In genomic region chrX:167209828-167210227, GRCm38 (mm10) we compare ENCODE assay signal across 8 mouse cellular contexts. TPM values are rescaled to one million over a fixed set of nuclear protein-coding genes. Genes with fewer than 3 reads are reported as not detected.
A peak's percentile ranks its signal among the peaks of the same experiment; 100 is the strongest.
DNase-seq lines count a peak whose midpoint lies in the region; ATAC-seq and TF ChIP-seq lines count a peak whose summit lies in the region.

No protein-coding gene starts in this region.

- ATAC-seq in neural tube, embryonic 11.5 days (ENCODE audit: insufficient read depth, low FRiP score, low TSS enrichment) = no peak
- no peak for ATAC-seq in limb, embryonic 12.5 days (ENCODE audit: insufficient number of reproducible peaks, insufficient read depth, low FRiP score, low TSS enrichment, low read depth)
- ATAC-seq in granulocyte monocyte progenitor cell, adult 5-6 weeks (replicated peaks; ENCODE audit: poor library complexity, severe bottlenecking) = no peak

- H3K4me2 ChIP-seq in neural tube, embryonic 11.5 days (ENCODE audit: low read depth) = peak overlapping the region; percentile 45
- H3K4me2 ChIP-seq in limb, embryonic 12.5 days = peak overlapping the region; percentile 54

- no peaks in the 10 kb centered on the region for H3K36me3 ChIP-seq in neural tube, embryonic 11.5 days (ENCODE audit: control insufficient read depth, insufficient read depth, low read length)
- H3K36me3 ChIP-seq in forebrain, embryonic 10.5 days (replicated peaks) = peaks cover 11% of the 10 kb centered on the region
- no peaks in the 10 kb centered on the region for H3K36me3 ChIP-seq in limb, embryonic 12.5 days

- no peak for DNase-seq in neural tube, embryonic 11.5 days (ENCODE audit: low spot score)
- no peak for DNase-seq in neural tube, embryonic 10.5 days (ENCODE audit: extremely low spot score, low spot score)
- DNase-seq in forebrain, embryonic 10.5 days (ENCODE audit: extremely low spot score, low spot score) = no peak
- no peak for DNase-seq in cerebellum, adult 18-20 months
- DNase-seq in Muller cell, postnatal 12 days (ENCODE audit: inconsistent ontology term) = no peak

- TF ChIP-seq POLR2A in olfactory bulb, adult 2 months (IDR thresholded peaks at IDR 0.05; ENCODE audit: insufficient read depth, low read depth, low read length) = no peak

- peak overlapping the region; percentile 70; the same call in 1 of the 2 replicates for H3K27ac ChIP-seq in neural tube, embryonic 11.5 days (ENCODE audit: low read depth, low read length)
- peak overlapping the region; percentile 92 for H3K27ac ChIP-seq in forebrain, embryonic 10.5 days
- H3K27ac ChIP-seq in limb, embryonic 12.5 days = no peak overlapping the region
- H3K27ac ChIP-seq in olfactory bulb, adult 2 months (ENCODE audit: insufficient read depth, low read depth, low read length) = peak overlapping the region; percentile 51; the same call in 1 of the 2 replicates

- H3K9me3 ChIP-seq in neural tube, embryonic 11.5 days (ENCODE audit: control insufficient read depth, low read length) = no peaks in the 10 kb centered on the region
- no peaks in the 10 kb centered on the region for H3K9me3 ChIP-seq in forebrain, embryonic 10.5 days
- H3K9me3 ChIP-seq in limb, embryonic 12.5 days = no peaks in the 10 kb centered on the region

- no peaks in the 10 kb centered on the region for H3K4me1 ChIP-seq in neural tube, embryonic 11.5 days (ENCODE audit: control insufficient read depth, insufficient read depth, low read length)
- peaks cover 31% of the 10 kb centered on the region for H3K4me1 ChIP-seq in forebrain, embryonic 10.5 days
- H3K4me1 ChIP-seq in limb, embryonic 12.5 days (replicated peaks) = no peaks in the 10 kb centered on the region; the same call in 1 of the 2 replicates
- H3K4me1 ChIP-seq in olfactory bulb, adult 2 months (ENCODE audit: control insufficient read depth, insufficient read depth, low read length) = peaks cover 5% of the 10 kb centered on the region; the same call in 1 of the 2 replicates

- WGBS in neural tube, embryonic 11.5 days = 59% methylated on average over 8 of the region's 8 CpGs
- WGBS in forebrain, embryonic 10.5 days = 70% methylated on average over 8 of the region's 8 CpGs
- WGBS in limb, embryonic 12.5 days = 56% methylated on average over 8 of the region's 8 CpGs
- 48% methylated on average over 8 of the region's 8 CpGs for WGBS in olfactory bulb, adult 2 months

- H3K9ac ChIP-seq in neural tube, embryonic 11.5 days (ENCODE audit: low read length) = peak overlapping the region; percentile 84
- H3K9ac ChIP-seq in limb, embryonic 12.5 days (replicated peaks) = no peak overlapping the region

- no peak for TF ChIP-seq CTCF in olfactory bulb, adult 2 months (IDR thresholded peaks at IDR 0.05; ENCODE audit: insufficient read depth, low read depth, low read length)

- H3K27me3 ChIP-seq in neural tube, embryonic 11.5 days (ENCODE audit: control insufficient read depth, insufficient read depth, low read length) = 0 out of 2 replicates have a peak, but pooled peaks cover 3% of the 10 kb centered on the region
- peaks cover 81% of the 10 kb centered on the region for H3K27me3 ChIP-seq in forebrain, embryonic 10.5 days (ENCODE audit: poor library complexity, severe bottlenecking)
- H3K27me3 ChIP-seq in limb, embryonic 12.5 days = peaks cover 54% of the 10 kb centered on the region

- H3K4me3 ChIP-seq in neural tube, embryonic 11.5 days (ENCODE audit: low read depth, low read length) = no peak overlapping the region; the same call in 1 of the 2 replicates
- H3K4me3 ChIP-seq in forebrain, embryonic 10.5 days = peak overlapping the region; percentile 64
- H3K4me3 ChIP-seq in limb, embryonic 12.5 days (replicated peaks) = peak overlapping the region; percentile 52; the same call in 1 of the 2 replicates
- no peak overlapping the region for H3K4me3 ChIP-seq in olfactory bulb, adult 2 months (ENCODE audit: insufficient read depth, low read depth, low read length)

RNA-seq across cellular contexts. Expression of gene Tmsb4x, which starts 0.7 kb away (rescaled TPM):
- 4,507 and 4,569 TPM in 2 replicates for polyA plus RNA-seq in neural tube, embryonic 11.5 days (2014; fragmentation: Nextera tagmentation; extraction: Ambion mirVana)
- polyA plus RNA-seq in forebrain, embryonic 10.5 days (2016; fragmentation: Nextera tagmentation; extraction: Ambion mirVana) = 2,014 and 2,296 TPM in 2 replicates
- 1,832 and 1,847 TPM in 2 replicates for polyA plus RNA-seq in limb, embryonic 12.5 days (2016; fragmentation: Nextera tagmentation; extraction: Ambion mirVana)
- 1,274 and 4,546 TPM in 2 replicates for polyA plus RNA-seq in olfactory bulb, adult 2 months (2012; ENCODE audit: insufficient read depth, insufficient read length, low replicate concordance, missing spikeins)
- total RNA-seq in granulocyte monocyte progenitor cell, adult 5-6 weeks (2014; fragmentation: Nextera tagmentation) = 2,489 and 3,033 TPM in 2 replicates
- total RNA-seq in granulocyte monocyte progenitor cell, adult 5-6 weeks (2017) = 1,767 and 2,018 TPM in 2 replicates

RNA-seq across cellular contexts. Expression of gene Tlr8, which starts 54.3 kb away (rescaled TPM):
- polyA plus RNA-seq in neural tube, embryonic 11.5 days (2014; fragmentation: Nextera tagmentation; extraction: Ambion mirVana) = 0.29 and 0.42 TPM in 2 replicates
- not detected in 2 replicates for polyA plus RNA-seq in forebrain, embryonic 10.5 days (2016; fragmentation: Nextera tagmentation; extraction: Ambion mirVana)
- 0.14 and 0.32 TPM in 2 replicates for polyA plus RNA-seq in limb, embryonic 12.5 days (2016; fragmentation: Nextera tagmentation; extraction: Ambion mirVana)
- polyA plus RNA-seq in olfactory bulb, adult 2 months (2012; ENCODE audit: insufficient read depth, insufficient read length, low replicate concordance, missing spikeins) = not detected in 2 replicates
- total RNA-seq in granulocyte monocyte progenitor cell, adult 5-6 weeks (2014; fragmentation: Nextera tagmentation) = 3.5 and 3.8 TPM in 2 replicates
- 0.99 and 1.4 TPM in 2 replicates for total RNA-seq in granulocyte monocyte progenitor cell, adult 5-6 weeks (2017)

Comparison
In these comparisons a context has a peak if more than half of its experiments do, and no peak if none do; other contexts are left out.
1. H3K4me3 ChIP-seq: peak in forebrain, embryonic 10.5 days (single experiment) and limb, embryonic 12.5 days (single experiment); none in neural tube, embryonic 11.5 days (single experiment) and olfactory bulb, adult 2 months (single experiment).